Mouse (Mus musculus) liver, adult 2 months (tissue): ENCODE results near the gene Abcc5.

Experiments
- CTCF ChIP-seq: fragments of 200-500 bp; IDR thresholded peaks from 2 replicates; pipeline ENCODE4 v1.5.1; 2011; ENCODE audit warnings: low read depth, low read length, control low read depth
- POLR2A ChIP-seq: fragments of 200-500 bp; IDR thresholded peaks from 2 replicates; pipeline ENCODE4 v1.6.1; 2011; ENCODE audit warnings: low read length, control low read depth; ENCODE audit not compliant: insufficient read depth; ENCODE audit errors: extremely low read depth

DNA sequence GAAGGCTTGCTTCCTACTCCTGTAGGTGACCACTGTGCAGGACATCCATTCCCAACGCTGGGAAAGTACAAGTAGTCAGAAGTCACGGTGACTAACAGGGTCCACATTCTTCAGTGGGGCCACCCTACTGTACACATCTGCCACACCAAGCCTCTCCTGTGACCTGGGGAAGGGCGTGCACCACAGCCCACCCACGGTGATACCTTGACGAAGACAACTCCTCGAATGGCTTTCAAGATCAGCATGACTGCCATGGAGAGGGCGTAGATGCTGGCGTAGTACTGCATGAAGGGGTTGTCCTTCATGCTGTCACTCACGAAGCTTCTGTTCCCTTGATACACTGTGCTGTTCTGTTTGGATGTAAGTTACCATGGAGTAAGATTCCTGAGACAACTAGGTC lies 58.0 kb downstream of the Abcc5 start:
- no peak for TF ChIP-seq POLR2A
- TF ChIP-seq CTCF: no peak
